Mouse (Mus musculus) liver, embryonic 12.5 days (tissue): ENCODE measurements around the gene Zdhhc19. TPM values are rescaled to one million over a fixed set of nuclear protein-coding genes. Genes with fewer than 3 reads are reported as not detected.
A peak's percentile ranks its signal among the peaks of the same experiment; 100 is the strongest.

ENCODE experiments used
- ATAC-seq: fragments of 200-750 bp; cut with Nextera tagmentation; 2 replicates; pipeline ENCODE4 v1.8.0; 2017; ENCODE audit warnings: moderate number of reproducible peaks, mild to moderate bottlenecking, moderate library complexity
- H3K27ac ChIP-seq: fragments of 300-500 bp; sonication (generic); 2 replicates; pipeline ENCODE4 v1.5.1; 2016; ENCODE audit warnings: mild to moderate bottlenecking
- H3K27me3 ChIP-seq: fragments of 300-500 bp; sonication (generic); replicated peaks from 2 replicates; pipeline ENCODE4 v1.6.1; 2016; ENCODE audit warnings: mild to moderate bottlenecking, moderate library complexity
- H3K36me3 ChIP-seq: fragments of 300-500 bp; sonication (generic); 2 replicates; pipeline ENCODE4 v1.6.1; 2016; ENCODE audit warnings: mild to moderate bottlenecking, moderate library complexity
- H3K4me1 ChIP-seq: fragments of 300-500 bp; sonication (generic); 2 replicates; pipeline ENCODE4 v1.6.1; 2016
- H3K4me2 ChIP-seq: fragments of 300-500 bp; sonication (generic); 2 replicates; pipeline ENCODE4 v1.6.1; 2016; ENCODE audit warnings: mild to moderate bottlenecking, moderate library complexity
- H3K4me3 ChIP-seq: fragments of 300-500 bp; sonication (generic); 2 replicates; pipeline ENCODE4 v1.5.1; 2016; ENCODE audit warnings: mild to moderate bottlenecking, moderate library complexity
- H3K9ac ChIP-seq: fragments of 300-500 bp; sonication (generic); 2 replicates; pipeline ENCODE4 v1.6.1; 2016; ENCODE audit warnings: mild to moderate bottlenecking, moderate library complexity
- H3K9me3 ChIP-seq: fragments of 300-500 bp; sonication (generic); replicated peaks from 2 replicates; pipeline ENCODE4 v1.6.1; 2016; ENCODE audit warnings: mild to moderate bottlenecking, moderate library complexity
- WGBS: fragments of 180-500 bp; shearing (Covaris S2); methylation state at CpG from one replicate; pipeline ENCODE4 v1.1.7; 2016; ENCODE audit not compliant: insufficient replicate concordance; 5-methylcytosine and 5-hydroxymethylcytosine counted together
- polyA plus RNA-seq: library from polyadenylated mRNA; unstranded; fragments of >200 nt; fragmentation: Nextera tagmentation; extraction: Ambion mirVana; gene quantifications from 2 replicates; pipeline ENCODE4 v1.2.1, GENCODE M21; 2016

Zdhhc19 gene
- polyA plus RNA-seq, 1 experiment from 2014 or later = not detected

DNA sequence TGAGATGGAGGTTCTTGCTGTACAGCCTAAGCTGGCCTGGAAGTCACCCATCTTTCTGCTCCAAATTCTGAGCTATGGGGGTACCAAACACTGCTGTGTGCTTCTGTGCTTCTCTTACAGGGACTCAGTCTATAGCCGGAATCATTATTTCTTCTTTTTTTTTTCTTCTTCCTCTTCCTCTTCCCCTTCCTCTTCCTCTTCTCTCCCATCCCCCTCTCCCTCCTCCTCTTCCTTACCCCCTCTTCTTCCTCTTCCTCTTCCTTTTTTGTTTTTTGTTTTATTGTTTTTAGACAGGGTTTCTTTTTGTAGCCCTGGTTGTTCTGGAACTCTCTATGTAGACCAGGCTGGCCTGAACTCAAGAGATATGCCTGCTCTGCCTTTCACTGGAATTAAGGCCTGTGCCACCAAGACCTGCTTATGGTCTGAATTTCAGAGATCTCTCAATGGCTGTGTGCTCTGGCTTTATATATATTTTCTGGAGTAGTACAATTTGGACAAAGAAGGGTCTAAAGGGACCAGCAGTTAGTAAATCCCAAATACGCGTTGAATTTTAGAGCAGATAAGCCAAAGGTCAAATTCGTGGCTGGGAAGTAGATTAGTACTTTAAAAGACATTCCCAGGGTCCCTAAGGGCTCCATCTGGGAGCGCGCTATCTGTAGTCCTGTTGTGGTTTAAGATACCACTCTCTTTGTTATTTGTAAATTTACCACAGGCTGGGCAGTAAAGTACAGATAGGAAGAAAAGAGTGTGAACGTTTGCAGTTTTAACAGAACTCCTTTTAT is 111.7 kb downstream of the Zdhhc19 start:
- Histone ChIP-seq H3K9me3 (no peaks in the 10 kb centered on the region), H3K4me1 (peaks cover 19% of the 10 kb centered on the region), H3K36me3 (peaks cover 21% of the 10 kb centered on the region), H3K4me3 (peak overlapping the region; percentile 93), H3K4me2 (peak overlapping the region; percentile 78), H3K27me3 (no peaks in the 10 kb centered on the region), H3K27ac (peak overlapping the region; percentile 96), H3K9ac (peak overlapping the region; percentile 99)
- no peak for ATAC-seq
- 22% methylated on average over 7 of the region's 7 CpGs for WGBS

DNA sequence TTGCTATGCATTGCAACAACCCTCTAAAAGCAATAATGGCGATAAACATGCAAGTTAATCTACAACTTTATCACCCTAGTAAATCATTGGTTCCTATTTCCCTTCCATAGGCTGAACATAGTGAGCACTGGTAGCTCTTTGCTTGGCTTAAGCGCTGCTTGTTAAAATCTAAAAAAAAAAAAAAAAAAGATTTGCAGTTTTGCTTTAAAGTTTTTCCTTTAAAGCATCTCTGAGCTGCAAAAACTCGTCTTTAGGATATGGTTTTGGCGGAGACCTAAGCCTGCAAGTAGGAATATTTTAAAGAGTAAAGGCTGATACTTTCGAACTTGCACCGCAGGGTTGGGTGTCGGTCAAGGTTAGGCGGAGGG is 112.3 kb downstream of the Zdhhc19 start:
- 4% methylated on average over 8 of the region's 8 CpGs for WGBS
- Histone ChIP-seq H3K27ac (peak overlapping the region; percentile 96), H3K9ac (peak overlapping the region; percentile 99), H3K4me1 (peaks cover 25% of the 10 kb centered on the region), H3K4me3 (peak overlapping the region; percentile 93), H3K27me3 (no peaks in the 10 kb centered on the region), H3K9me3 (no peaks in the 10 kb centered on the region), H3K4me2 (peak overlapping the region; percentile 78), H3K36me3 (peaks cover 27% of the 10 kb centered on the region)
- ATAC-seq = no peak

DNA sequence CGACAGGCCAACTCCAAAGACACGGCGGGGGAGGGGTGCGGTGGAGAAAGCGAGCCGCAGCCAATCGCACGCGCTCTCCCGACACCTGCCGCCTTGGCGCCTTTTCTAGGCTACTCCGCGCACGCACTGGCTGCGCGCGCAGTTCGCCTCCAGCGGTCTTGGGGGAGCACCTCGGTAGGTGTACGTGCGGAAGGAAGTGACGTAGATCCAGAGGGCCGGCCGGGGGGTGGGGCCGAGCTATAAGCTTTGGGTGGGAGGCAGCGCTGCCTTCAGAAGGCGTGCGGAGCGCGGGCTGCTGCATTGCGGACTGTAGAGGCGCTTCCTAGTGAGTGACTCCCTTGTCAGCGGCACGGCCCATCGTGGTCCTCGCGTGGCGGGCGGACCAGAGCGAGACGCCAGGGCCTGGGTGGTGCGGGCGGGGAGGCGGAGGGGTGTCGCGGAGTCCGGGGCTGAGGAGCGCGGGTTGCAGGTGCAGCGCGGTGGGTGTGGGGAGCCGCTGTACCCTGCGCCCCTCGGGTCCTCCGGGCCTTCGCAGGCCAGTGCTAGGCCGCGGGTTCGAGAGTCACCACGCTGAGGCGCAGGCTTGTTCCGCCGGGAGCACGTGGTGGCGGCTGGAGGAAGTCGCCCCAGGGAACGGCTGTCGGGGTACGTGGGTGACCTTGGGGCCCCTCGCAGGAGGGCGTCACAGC is 112.8 kb downstream of the Zdhhc19 start, which contains the start of gene Tfrc:
Tfrc (plus strand) TSS at position 209 of the 689 bp plus-strand sequence.
- H3K4me2 ChIP-seq = peak within 1 kb of the TSS; percentile 78
- H3K27ac ChIP-seq = peak within 1 kb of the TSS; percentile 96
- no peaks in the 10 kb centered on the region for H3K27me3 ChIP-seq
- peaks cover 32% of the 10 kb centered on the region for H3K36me3 ChIP-seq
- peaks cover 30% of the 10 kb centered on the region for H3K4me1 ChIP-seq
- H3K9ac ChIP-seq = peak within 1 kb of the TSS; percentile 99
- WGBS = under 1% methylated on average over 73 of the region's 73 CpGs
- H3K9me3 ChIP-seq = no peaks in the 10 kb centered on the region
- H3K4me3 ChIP-seq = peak within 1 kb of the TSS; percentile 93
- peak; percentile 93 for ATAC-seq

DNA sequence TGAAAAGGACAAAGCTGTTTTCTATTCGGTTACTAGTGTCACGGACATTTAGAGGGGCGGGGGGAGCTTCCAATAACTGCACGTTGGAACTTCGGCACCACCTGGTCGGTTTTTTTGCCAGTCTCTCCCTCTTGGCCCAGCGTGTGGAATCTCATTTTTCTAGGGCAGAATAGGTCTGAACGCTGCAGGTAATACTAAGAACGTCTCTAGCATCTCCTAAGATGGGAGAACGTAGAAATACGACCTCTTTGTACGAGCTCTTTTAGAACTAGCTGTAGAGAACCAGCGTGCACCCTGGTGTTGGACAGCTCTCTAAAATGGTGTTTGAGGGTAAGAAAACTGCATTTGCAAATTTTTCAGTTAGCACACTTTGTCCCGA is 113.3 kb downstream of the Zdhhc19 start:
- Histone ChIP-seq H3K4me1 (peaks cover 36% of the 10 kb centered on the region), H3K9me3 (no peaks in the 10 kb centered on the region), H3K9ac (peak overlapping the region; percentile 99), H3K27ac (peak overlapping the region; percentile 96), H3K4me2 (peak overlapping the region; percentile 78), H3K27me3 (no peaks in the 10 kb centered on the region), H3K4me3 (peak overlapping the region; percentile 93), H3K36me3 (peaks cover 38% of the 10 kb centered on the region)
- no peak for ATAC-seq
- WGBS = under 1% methylated on average over 14 of the region's 14 CpGs

DNA sequence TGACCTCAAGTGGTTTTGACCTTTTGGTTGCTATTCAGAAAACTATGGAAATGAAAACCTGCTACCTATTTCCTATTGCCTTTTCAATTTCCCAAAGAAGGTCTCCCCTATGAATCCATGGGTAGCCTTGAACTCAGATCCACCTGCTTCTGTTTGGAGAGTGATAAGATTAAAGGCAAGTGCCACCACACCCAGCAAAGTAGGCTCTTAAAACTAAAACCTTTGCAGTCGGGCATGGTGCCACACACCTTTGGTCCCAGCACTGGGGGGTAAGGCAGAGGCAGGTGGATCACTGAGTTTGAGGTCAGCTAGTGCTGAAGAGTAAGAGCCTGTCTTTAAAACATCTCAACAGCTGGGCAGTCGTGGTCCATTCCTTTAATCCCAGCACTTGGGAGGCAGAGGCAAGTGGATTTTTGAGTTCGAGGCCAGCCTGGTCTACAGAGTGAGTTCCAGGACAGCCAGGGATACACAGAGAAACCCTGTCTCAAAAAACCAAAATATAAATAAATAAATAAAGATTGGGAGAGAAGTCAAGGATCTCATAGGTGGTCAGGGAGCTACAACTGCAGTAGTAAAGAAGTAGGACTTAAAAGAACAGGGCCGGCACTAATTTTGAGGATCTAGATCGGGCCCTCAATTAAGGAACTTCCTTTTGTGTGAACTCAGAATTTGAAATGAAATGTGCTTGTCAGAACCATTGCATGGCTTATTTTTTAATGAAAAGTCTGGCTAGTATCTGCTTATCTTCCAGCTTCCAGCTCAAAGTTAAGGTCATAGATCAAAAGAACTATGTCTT is 114.6 kb downstream of the Zdhhc19 start:
- peak overlapping the region; percentile 99 for H3K9ac ChIP-seq
- peak overlapping the region; percentile 78 for H3K4me2 ChIP-seq
- ATAC-seq = peak; percentile 31
- H3K9me3 ChIP-seq = no peaks in the 10 kb centered on the region
- peak overlapping the region; percentile 93 for H3K4me3 ChIP-seq
- peak overlapping the region; percentile 96 for H3K27ac ChIP-seq
- H3K27me3 ChIP-seq = no peaks in the 10 kb centered on the region
- H3K4me1 ChIP-seq = peaks cover 47% of the 10 kb centered on the region
- WGBS = 16% methylated on average over 5 of the region's 5 CpGs
- H3K36me3 ChIP-seq = peaks cover 50% of the 10 kb centered on the region

Other genes starting within 250 kb of the Zdhhc19 start
- 13.0 and 13.8 TPM in 2 replicates for gene Fbxo45, start 249.1 kb upstream of the Zdhhc19 start, polyA plus RNA-seq
- 13.0 and 15.3 TPM in 2 replicates for gene Wdr53, start 249.0 kb upstream of the Zdhhc19 start, polyA plus RNA-seq
- not detected in 2 replicates for gene Smco1, start 224.8 kb upstream of the Zdhhc19 start, polyA plus RNA-seq
- gene Rnf168, start 218.8 kb upstream of the Zdhhc19 start, polyA plus RNA-seq = 24.7 and 25.1 TPM in 2 replicates
- 10.9 and 11.0 TPM in 2 replicates for gene Ubxn7, start 164.0 kb upstream of the Zdhhc19 start, polyA plus RNA-seq
- not detected in 2 replicates for gene Tm4sf19, start 95.8 kb upstream of the Zdhhc19 start, polyA plus RNA-seq
- gene Tctex1d2, start 76.6 kb upstream of the Zdhhc19 start, polyA plus RNA-seq = 8.1 and 8.6 TPM in 2 replicates
- 37.6 TPM in 2 replicates for gene Pcyt1a, start 65.3 kb upstream of the Zdhhc19 start, polyA plus RNA-seq
- 0.57 and 0.66 TPM in 2 replicates for gene Slc51a, start 8.4 kb upstream of the Zdhhc19 start, polyA plus RNA-seq
- gene Tfrc, start 112.7 kb downstream of the Zdhhc19 start, polyA plus RNA-seq = 327 and 339 TPM in 2 replicates
- gene Tnk2, start 147.6 kb downstream of the Zdhhc19 start, polyA plus RNA-seq = 6.3 and 6.6 TPM in 2 replicates
- 0.59 and 0.63 TPM in 2 replicates for gene Muc4, start 239.6 kb downstream of the Zdhhc19 start, polyA plus RNA-seq